ENCODE assay signal across 8 mouse cellular contexts in genomic region chr9:104063244-104063961, GRCm38 (mm10). TPM values are rescaled to one million over a fixed set of nuclear protein-coding genes. Genes with fewer than 3 reads are reported as not detected.
DNase-seq lines count a peak whose midpoint lies in the region; ATAC-seq lines count a peak whose summit lies in the region.

Acad11 (plus strand) TSS chr9:104063377.

- peaks cover 27% of the 10 kb centered on the region for H3K4me1 ChIP-seq in hindbrain, embryonic 15.5 days (replicated peaks)

- peak; percentile 95 for DNase-seq in R1 (ENCODE audit: low read depth, low spot score)
- peak; percentile 88 to 92 for DNase-seq in cerebellum, postnatal 25 days
- peak; percentile 90 to 93 for DNase-seq in frontal cortex, postnatal 36 days (ENCODE audit: low spot score in 2 of 2)
- peak; percentile 85 for DNase-seq in left cerebral cortex, adult 11 months (ENCODE audit: low spot score)
- peak; percentile 88 to 89 for DNase-seq in lung, postnatal 4 days
- DNase-seq in retina, postnatal 7 days (ENCODE audit: low read depth, low spot score) = peak; percentile 87
- peak; percentile 71 for DNase-seq in urinary bladder, adult 2 months (ENCODE audit: low spot score)

- peaks cover 16% of the 10 kb centered on the region for H3K36me3 ChIP-seq in hindbrain, embryonic 15.5 days

- ATAC-seq in hindbrain, embryonic 15.5 days (ENCODE audit: low FRiP score, low read depth) = peak; percentile 99

- under 1% methylated on average over 29 of the region's 30 CpGs for WGBS in hindbrain, embryonic 15.5 days

- H3K9me3 ChIP-seq in hindbrain, embryonic 15.5 days = no peaks in the 10 kb centered on the region

- H3K27me3 ChIP-seq in hindbrain, embryonic 15.5 days = no peaks in the 10 kb centered on the region

- peak within 1 kb of the TSS; percentile 80 for H3K27ac ChIP-seq in hindbrain, embryonic 15.5 days (replicated peaks)

- H3K4me2 ChIP-seq in hindbrain, embryonic 15.5 days = peak within 1 kb of the TSS; percentile 94

- H3K9ac ChIP-seq in hindbrain, embryonic 15.5 days = peak within 1 kb of the TSS; percentile 85

- peak within 1 kb of the TSS; percentile 84 for H3K4me3 ChIP-seq in hindbrain, embryonic 15.5 days

RNA-seq across cellular contexts. Expression of gene Acad11, which starts in this region (rescaled TPM):
- polyA plus RNA-seq in hindbrain, embryonic 15.5 days (2015; fragmentation: Nextera tagmentation; extraction: Ambion mirVana) = 6.9 and 8.1 TPM in 2 replicates
- 31.5 and 35.6 TPM in 2 replicates for polyA plus RNA-seq in urinary bladder, adult 2 months (2012; rRNA removed)

Comparison
In these comparisons a context has a peak if more than half of its experiments do, and no peak if none do; other contexts are left out.
1. Peak in every context shown above with its lines: DNase-seq, ATAC-seq, H3K4me3 ChIP-seq and H3K27ac ChIP-seq.